Mouse (Mus musculus) spleen, adult 12 weeks (tissue): Measurements from ENCODE around the gene Map3k13.

ENCODE experiments used
- DNase-seq: peaks from one replicate; pipeline ENCODE4 v3.0.0; 2022; ENCODE audit warnings: low spot score

Gene Map3k13

GRCm38 (mm10) chr16:21853446-21853941 is 59.3 kb downstream of the Map3k13 start:
- no peak for DNase-seq

GRCm38 (mm10) chr16:21854589-21855284 is 60.6 kb downstream of the Map3k13 start:
- DNase-seq: no peak

- DNase-seq: no peak
Measured at GRCm38 (mm10) chr16:21856134-21856533, 62.0 kb downstream of the Map3k13 start.

GRCm38 (mm10) chr16:21857126-21857644 is 63.0 kb downstream of the Map3k13 start:
- no peak for DNase-seq

GRCm38 (mm10) chr16:21858163-21858562 is 64.0 kb downstream of the Map3k13 start:
- DNase-seq: no peak

- DNase-seq: no peak
Measured at GRCm38 (mm10) chr16:21858882-21859281, 64.7 kb downstream of the Map3k13 start.

- no peak for DNase-seq
Measured at GRCm38 (mm10) chr16:21862448-21862847, 68.3 kb downstream of the Map3k13 start.

- DNase-seq: no peak
Measured at GRCm38 (mm10) chr16:21865250-21865982, 71.3 kb downstream of the Map3k13 start.

- no peak for DNase-seq
Measured at GRCm38 (mm10) chr16:21865983-21866575, 71.9 kb downstream of the Map3k13 start.

- no peak for DNase-seq
Measured at GRCm38 (mm10) chr16:21867727-21868126, 73.6 kb downstream of the Map3k13 start.

GRCm38 (mm10) chr16:21868651-21869050 is 74.5 kb downstream of the Map3k13 start:
- no peak for DNase-seq

- no peak for DNase-seq
Measured at GRCm38 (mm10) chr16:21869879-21870278, 75.7 kb downstream of the Map3k13 start.

GRCm38 (mm10) chr16:21877735-21878134 is 83.6 kb downstream of the Map3k13 start:
- no peak for DNase-seq

GRCm38 (mm10) chr16:21878834-21879233 is 84.7 kb downstream of the Map3k13 start:
- DNase-seq: no peak

- DNase-seq: no peak
Measured at GRCm38 (mm10) chr16:21881181-21881580, 87.0 kb downstream of the Map3k13 start.

GRCm38 (mm10) chr16:21881582-21882259 is 87.6 kb downstream of the Map3k13 start:
- no peak for DNase-seq

- DNase-seq: no peak
Measured at GRCm38 (mm10) chr16:21887601-21888000, 93.5 kb downstream of the Map3k13 start.

- DNase-seq: no peak
Measured at GRCm38 (mm10) chr16:21893890-21894289, 99.7 kb downstream of the Map3k13 start.

GRCm38 (mm10) chr16:21901286-21901685 is 107.1 kb downstream of the Map3k13 start:
- DNase-seq: no peak

- DNase-seq: no peak
Measured at GRCm38 (mm10) chr16:21904636-21905035, 110.5 kb downstream of the Map3k13 start.

- DNase-seq: no peak
Measured at GRCm38 (mm10) chr16:21905996-21906395, 111.8 kb downstream of the Map3k13 start.

- no peak for DNase-seq
Measured at GRCm38 (mm10) chr16:21906902-21907301, 112.8 kb downstream of the Map3k13 start.
